Mouse (Mus musculus) kidney, embryonic 16.5 days (tissue): ENCODE data around the gene Krtap28-13. TPM values are rescaled to one million over a fixed set of nuclear protein-coding genes. Genes with fewer than 3 reads are reported as not detected.
A peak's percentile ranks its signal among the peaks of the same experiment; 100 is the strongest.

Experiments
- ATAC-seq: fragments of 200-750 bp; cut with Nextera tagmentation; 2 replicates; pipeline ENCODE4 v1.8.0; 2017; ENCODE audit warnings: moderate TSS enrichment; ENCODE audit not compliant: low FRiP score, low TSS enrichment
- H3K27ac ChIP-seq: fragments of 300-500 bp; sonication (generic); 2 replicates; pipeline ENCODE4 v1.5.1; 2014; ENCODE audit warnings: low read length
- H3K27me3 ChIP-seq: fragments of 300-500 bp; sonication (generic); 2 replicates; pipeline ENCODE4 v1.6.1; 2014; ENCODE audit warnings: low read length, control low read depth, mixed read lengths; ENCODE audit not compliant: insufficient read depth
- H3K36me3 ChIP-seq: fragments of 300-500 bp; sonication (generic); 2 replicates; pipeline ENCODE4 v1.6.1; 2014; ENCODE audit warnings: low read length, control low read depth, mixed read lengths; ENCODE audit not compliant: insufficient read depth
- H3K4me1 ChIP-seq: fragments of 300-500 bp; sonication (generic); 2 replicates; pipeline ENCODE4 v1.6.1; 2014; ENCODE audit warnings: low read length, control low read depth, mixed read lengths; ENCODE audit not compliant: insufficient read depth
- H3K4me2 ChIP-seq: fragments of 300-500 bp; sonication (generic); replicated peaks from 2 replicates; pipeline ENCODE4 v1.6.1; 2014; ENCODE audit warnings: low read depth, low read length
- H3K4me3 ChIP-seq: fragments of 300-500 bp; sonication (generic); 2 replicates; pipeline ENCODE4 v1.5.1; 2014; ENCODE audit warnings: mild to moderate bottlenecking, low read length
- H3K9ac ChIP-seq: fragments of 300-500 bp; sonication (generic); replicated peaks from 2 replicates; pipeline ENCODE4 v1.6.1; 2014; ENCODE audit warnings: low read length
- H3K9me3 ChIP-seq: fragments of 300-500 bp; sonication (generic); 2 replicates; pipeline ENCODE4 v1.6.1; 2016; ENCODE audit warnings: low read length, control low read depth
- WGBS: fragments of 180-500 bp; shearing (Covaris S2); extraction: QIAGEN DNeasy Blood & Tissue Kit; methylation state at CpG from one replicate; pipeline ENCODE4 v1.1.7; 2014; 5-methylcytosine and 5-hydroxymethylcytosine counted together
- polyA plus RNA-seq: library from polyadenylated mRNA; unstranded; fragments of >200 nt; fragmentation: Nextera tagmentation; extraction: Ambion mirVana; gene quantifications from 2 replicates; pipeline ENCODE4 v1.2.1, GENCODE M21; 2015

Gene Krtap28-13
- polyA plus RNA-seq, 1 experiment from 2014 or later: not detected

- no peak for ATAC-seq
- Histone ChIP-seq H3K4me1 (peaks cover 7% of the 10 kb centered on the region; the same call in 1 of the 2 replicates), H3K4me2 (no peak overlapping the region), H3K36me3 (no peaks in the 10 kb centered on the region), H3K27me3 (no peaks in the 10 kb centered on the region), H3K9me3 (no peaks in the 10 kb centered on the region), H3K4me3 (no peak overlapping the region), H3K27ac (no peak overlapping the region), H3K9ac (no peak overlapping the region)
- WGBS: 80% methylated on average over 4 of the region's 4 CpGs
Measured at GRCm38 (mm10) chr1:83039080-83039479, 21.6 kb upstream of the Krtap28-13 start.

- Histone ChIP-seq H3K4me1 (peaks cover 7% of the 10 kb centered on the region; the same call in 1 of the 2 replicates), H3K9ac (no peak within 1 kb of the TSS), H3K9me3 (no peaks in the 10 kb centered on the region), H3K4me2 (no peak within 1 kb of the TSS), H3K36me3 (no peaks in the 10 kb centered on the region), H3K27ac (no peak within 1 kb of the TSS), H3K4me3 (no peak within 1 kb of the TSS), H3K27me3 (no peaks in the 10 kb centered on the region)
- ATAC-seq: no peak
- 98% methylated on average over 2 of the region's 2 CpGs for WGBS
Measured at GRCm38 (mm10) chr1:83042380-83042779, 18.4 kb upstream of the Krtap28-13 start, which contains the start of gene Krtap28-10. Krtap28-10 (minus strand) TSS chr1:83042480.

- no peaks in the 10 kb centered on the region for H3K36me3 ChIP-seq
- no peaks in the 10 kb centered on the region for H3K4me1 ChIP-seq
- no peak within 1 kb of the TSS for H3K27ac ChIP-seq
- H3K9ac ChIP-seq: no peak within 1 kb of the TSS
- H3K9me3 ChIP-seq: no peaks in the 10 kb centered on the region
- H3K27me3 ChIP-seq: no peaks in the 10 kb centered on the region
- WGBS: 76% methylated on average over 5 of the region's 5 CpGs
- H3K4me3 ChIP-seq: no peak within 1 kb of the TSS
- no peak within 1 kb of the TSS for H3K4me2 ChIP-seq
- no peak for ATAC-seq
Measured at GRCm38 (mm10) chr1:83044882-83045427, 15.8 kb upstream of the Krtap28-13 start, which contains the start of gene Gm47969. Gm47969 (plus strand) TSS chr1:83044932.

GRCm38 (mm10) chr1:83058481-83058880 lies 2.2 kb upstream of the Krtap28-13 start:
- H3K4me1 ChIP-seq: no peaks in the 10 kb centered on the region
- no peak overlapping the region for H3K9ac ChIP-seq
- no peaks in the 10 kb centered on the region for H3K27me3 ChIP-seq
- H3K9me3 ChIP-seq: no peaks in the 10 kb centered on the region
- no peak for ATAC-seq
- 29% methylated on average over 1 of the region's 1 CpGs for WGBS
- no peaks in the 10 kb centered on the region for H3K36me3 ChIP-seq
- no peak overlapping the region for H3K4me2 ChIP-seq
- H3K4me3 ChIP-seq: no peak overlapping the region
- no peak overlapping the region for H3K27ac ChIP-seq

GRCm38 (mm10) chr1:83059278-83059677 lies 1.5 kb upstream of the Krtap28-13 start, which contains the start of gene A030005K14Rik:
A030005K14Rik (minus strand) TSS chr1:83059378.
- no peak within 1 kb of the TSS for H3K9ac ChIP-seq
- H3K36me3 ChIP-seq: no peaks in the 10 kb centered on the region
- no peak for ATAC-seq
- no peak within 1 kb of the TSS for H3K27ac ChIP-seq
- H3K4me2 ChIP-seq: no peak within 1 kb of the TSS
- no peaks in the 10 kb centered on the region for H3K4me1 ChIP-seq
- H3K27me3 ChIP-seq: no peaks in the 10 kb centered on the region
- no peak within 1 kb of the TSS for H3K4me3 ChIP-seq
- no peaks in the 10 kb centered on the region for H3K9me3 ChIP-seq
- WGBS: 89% methylated on average over 9 of the region's 9 CpGs

GRCm38 (mm10) chr1:83064851-83065250 lies 4.1 kb downstream of the Krtap28-13 start:
- Histone ChIP-seq H3K9ac (no peak overlapping the region), H3K4me1 (no peaks in the 10 kb centered on the region), H3K27ac (no peak overlapping the region), H3K4me2 (no peak overlapping the region), H3K36me3 (no peaks in the 10 kb centered on the region), H3K27me3 (no peaks in the 10 kb centered on the region), H3K9me3 (no peaks in the 10 kb centered on the region), H3K4me3 (no peak overlapping the region)
- 23% methylated on average over 3 of the region's 3 CpGs for WGBS
- no peak for ATAC-seq

GRCm38 (mm10) chr1:83066577-83066976 lies 5.8 kb downstream of the Krtap28-13 start:
- H3K4me2 ChIP-seq: no peak overlapping the region
- 90% methylated on average over 4 of the region's 4 CpGs for WGBS
- H3K36me3 ChIP-seq: no peaks in the 10 kb centered on the region
- H3K4me1 ChIP-seq: no peaks in the 10 kb centered on the region
- no peak overlapping the region for H3K4me3 ChIP-seq
- no peak for ATAC-seq
- no peaks in the 10 kb centered on the region for H3K9me3 ChIP-seq
- no peak overlapping the region for H3K27ac ChIP-seq
- H3K9ac ChIP-seq: no peak overlapping the region
- no peaks in the 10 kb centered on the region for H3K27me3 ChIP-seq

- Histone ChIP-seq H3K4me2 (no peak overlapping the region), H3K9ac (no peak overlapping the region), H3K4me1 (no peaks in the 10 kb centered on the region), H3K36me3 (no peaks in the 10 kb centered on the region), H3K27me3 (no peaks in the 10 kb centered on the region), H3K4me3 (no peak overlapping the region), H3K9me3 (no peaks in the 10 kb centered on the region), H3K27ac (no peak overlapping the region)
- no peak for ATAC-seq
- 87% methylated on average over 10 of the region's 10 CpGs for WGBS
Measured at GRCm38 (mm10) chr1:83067205-83067604, 6.5 kb downstream of the Krtap28-13 start.

GRCm38 (mm10) chr1:83075526-83076189 lies 14.9 kb downstream of the Krtap28-13 start:
- H3K27me3 ChIP-seq: no peaks in the 10 kb centered on the region
- no peaks in the 10 kb centered on the region for H3K9me3 ChIP-seq
- H3K4me3 ChIP-seq: peak overlapping the region; percentile 30
- H3K9ac ChIP-seq: no peak overlapping the region
- 40% methylated on average over 15 of the region's 15 CpGs for WGBS
- H3K27ac ChIP-seq: no peak overlapping the region
- H3K4me2 ChIP-seq: peak overlapping the region; percentile 44
- H3K4me1 ChIP-seq: no peaks in the 10 kb centered on the region
- no peaks in the 10 kb centered on the region for H3K36me3 ChIP-seq
- ATAC-seq: no peak
